Mouse (Mus musculus) spleen, adult 10 weeks (tissue): ENCODE measurements around the gene Siglecf. TPM values are rescaled to one million over a fixed set of nuclear protein-coding genes. Genes with fewer than 3 reads are reported as not detected.

ENCODE experiments used
- polyA plus RNA-seq: library from polyadenylated mRNA; stranded (reverse); fragments of 350-450 nt; fragmentation: Illumina TruSeq; extraction: RNeasy Lipid Tissue Mini Kit (QIAGEN cat#74804); gene quantifications from one replicate; pipeline ENCODE4 v1.2.3, GENCODE M21; 2015; ENCODE audit warnings: low replicate concordance; ENCODE audit not compliant: insufficient read depth

Gene Siglecf
- 0.94 TPM for polyA plus RNA-seq

GRCm38 (mm10) chr7:43351154-43351553 is at the start of gene Siglecf:
TSS of gene Siglecf (plus strand) at chr7:43351341.

GRCm38 (mm10) chr7:43313013-43313428 is 38.1 kb upstream of the Siglecf start, which contains the start of gene Zfp715:
TSS of gene Zfp715 (minus strand) at chr7:43313294.

GRCm38 (mm10) chr7:43408131-43408553 is 57.0 kb downstream of the Siglecf start, which contains the start of gene Siglecg:
TSS of gene Siglecg (plus strand) at chr7:43408204.

Other genes starting within 250 kb of the Siglecf start
- not detected for gene Zfp936, start 237.1 kb upstream of the Siglecf start, polyA plus RNA-seq
- 46.8 TPM for gene Zfp715, start 38.0 kb upstream of the Siglecf start, polyA plus RNA-seq
- 244 TPM for gene Siglecg, start 56.9 kb downstream of the Siglecf start, polyA plus RNA-seq
- gene Lim2, start 76.3 kb downstream of the Siglecf start, polyA plus RNA-seq: not detected
- gene Nkg7, start 85.7 kb downstream of the Siglecf start, polyA plus RNA-seq: 79.6 TPM
- gene Cldnd2, start 89.4 kb downstream of the Siglecf start, polyA plus RNA-seq: not detected
- gene Etfb, start 92.7 kb downstream of the Siglecf start, polyA plus RNA-seq: 48.7 TPM
- not detected for gene Gm45233, start 92.8 kb downstream of the Siglecf start, polyA plus RNA-seq
- 1.5 TPM for gene Vsig10l, start 111.8 kb downstream of the Siglecf start, polyA plus RNA-seq
- gene Iglon5, start 138.7 kb downstream of the Siglecf start, polyA plus RNA-seq: not detected
- 0.12 TPM for gene 4931406B18Rik, start 154.6 kb downstream of the Siglecf start, polyA plus RNA-seq
- 36.3 TPM for gene Cd33, start 193.1 kb downstream of the Siglecf start, polyA plus RNA-seq
- gene Zfp658, start 210.9 kb downstream of the Siglecf start, polyA plus RNA-seq: 9.9 TPM
- 7.9 TPM for gene Zfp719, start 228.3 kb downstream of the Siglecf start, polyA plus RNA-seq